Mouse (Mus musculus) neural tube, embryonic 12.5 days (tissue): Measurements from ENCODE around the gene Sugp2. TPM values are rescaled to one million over a fixed set of nuclear protein-coding genes. Genes with fewer than 3 reads are reported as not detected.

ENCODE experiments used
- ATAC-seq: fragments of 200-750 bp; cut with Nextera tagmentation; 2 replicates; pipeline ENCODE4 v1.8.0; 2017; ENCODE audit warnings: low read depth, mild to moderate bottlenecking, moderate TSS enrichment, moderate library complexity; ENCODE audit not compliant: low FRiP score
- H3K27ac ChIP-seq: fragments of 300-500 bp; sonication (generic); 2 replicates; pipeline ENCODE4 v1.5.1; 2016
- H3K27me3 ChIP-seq: fragments of 300-500 bp; sonication (generic); replicated peaks from 2 replicates; pipeline ENCODE4 v1.6.1; 2016; ENCODE audit warnings: mild to moderate bottlenecking
- H3K36me3 ChIP-seq: fragments of 300-500 bp; sonication (generic); 2 replicates; pipeline ENCODE4 v1.6.1; 2016; ENCODE audit warnings: mild to moderate bottlenecking
- H3K4me1 ChIP-seq: fragments of 300-500 bp; sonication (generic); 2 replicates; pipeline ENCODE4 v1.6.1; 2016
- H3K4me2 ChIP-seq: fragments of 300-500 bp; sonication (generic); replicated peaks from 2 replicates; pipeline ENCODE4 v1.6.1; 2016; ENCODE audit warnings: mild to moderate bottlenecking
- H3K4me3 ChIP-seq: fragments of 300-500 bp; sonication (generic); 2 replicates; pipeline ENCODE4 v1.5.1; 2016
- H3K9ac ChIP-seq: fragments of 300-500 bp; sonication (generic); 2 replicates; pipeline ENCODE4 v1.6.1; 2016; ENCODE audit warnings: mild to moderate bottlenecking
- H3K9me3 ChIP-seq: fragments of 300-500 bp; sonication (generic); 2 replicates; pipeline ENCODE4 v1.6.1; 2016; ENCODE audit warnings: mild to moderate bottlenecking
- WGBS: fragments of 180-500 bp; shearing (Covaris S2); methylation state at CpG from one replicate; pipeline ENCODE4 v1.1.7; 2016; 5-methylcytosine and 5-hydroxymethylcytosine counted together
- polyA plus RNA-seq: library from polyadenylated mRNA; unstranded; fragments of >200 nt; fragmentation: Nextera tagmentation; extraction: Ambion mirVana; gene quantifications from 2 replicates; pipeline ENCODE4 v1.2.1, GENCODE M21; 2016

Gene Sugp2
- polyA plus RNA-seq, 1 experiment from 2014 or later = 68.0 TPM

GRCm38 (mm10) chr8:70285304-70285703 is 51.3 kb downstream of the Sugp2 start:
- Histone ChIP-seq H3K9ac (no peak overlapping the region), H3K36me3 (peaks cover 54% of the 10 kb centered on the region), H3K9me3 (0 out of 2 replicates have a peak, but pooled peaks cover 5% of the 10 kb centered on the region), H3K27me3 (no peaks in the 10 kb centered on the region), H3K4me3 (no peak overlapping the region), H3K4me1 (peaks cover 23% of the 10 kb centered on the region), H3K27ac (no peak overlapping the region), H3K4me2 (no peak overlapping the region)
- 97% methylated on average over 15 of the region's 15 CpGs for WGBS
- ATAC-seq = no peak

GRCm38 (mm10) chr8:70286737-70287136 is 52.7 kb downstream of the Sugp2 start:
- Histone ChIP-seq H3K9ac (no peak overlapping the region), H3K4me2 (no peak overlapping the region), H3K4me1 (peaks cover 18% of the 10 kb centered on the region), H3K4me3 (no peak overlapping the region), H3K36me3 (peaks cover 68% of the 10 kb centered on the region), H3K27ac (no peak overlapping the region), H3K9me3 (0 out of 2 replicates have a peak, but pooled peaks cover 5% of the 10 kb centered on the region), H3K27me3 (no peaks in the 10 kb centered on the region)
- ATAC-seq = no peak
- WGBS = 89% methylated on average over 8 of the region's 8 CpGs

- Histone ChIP-seq H3K9ac (no peak overlapping the region), H3K4me2 (no peak overlapping the region), H3K27me3 (no peaks in the 10 kb centered on the region), H3K4me3 (no peak overlapping the region), H3K36me3 (peaks cover 93% of the 10 kb centered on the region), H3K9me3 (no peaks in the 10 kb centered on the region), H3K4me1 (no peaks in the 10 kb centered on the region), H3K27ac (no peak overlapping the region)
- ATAC-seq = no peak
- WGBS = 81% methylated on average over 5 of the region's 5 CpGs
Observed at GRCm38 (mm10) chr8:70293988-70294405, 60.0 kb downstream of the Sugp2 start.

DNA sequence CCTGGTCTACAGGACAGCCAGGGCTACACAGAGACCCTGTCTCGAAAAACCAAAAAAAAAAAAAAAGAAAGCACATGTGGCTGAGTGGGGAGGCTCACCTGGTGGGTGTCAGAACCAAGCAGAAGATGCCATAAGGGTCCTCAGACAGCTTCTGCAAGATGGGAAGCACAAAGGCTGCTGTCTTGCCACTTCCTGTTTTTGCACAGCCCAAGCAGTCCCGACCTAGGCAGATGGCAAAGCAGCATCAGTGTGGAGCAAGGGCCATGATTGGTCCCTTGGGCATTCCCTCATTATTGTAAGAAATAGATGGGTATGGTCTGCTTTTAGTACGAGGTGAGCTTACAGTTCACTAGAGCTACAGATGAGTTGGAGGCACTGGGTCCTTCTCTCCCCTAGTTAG is 66.9 kb downstream of the Sugp2 start:
- no peak for ATAC-seq
- peak overlapping the region; percentile 93 for H3K4me2 ChIP-seq

DNA sequence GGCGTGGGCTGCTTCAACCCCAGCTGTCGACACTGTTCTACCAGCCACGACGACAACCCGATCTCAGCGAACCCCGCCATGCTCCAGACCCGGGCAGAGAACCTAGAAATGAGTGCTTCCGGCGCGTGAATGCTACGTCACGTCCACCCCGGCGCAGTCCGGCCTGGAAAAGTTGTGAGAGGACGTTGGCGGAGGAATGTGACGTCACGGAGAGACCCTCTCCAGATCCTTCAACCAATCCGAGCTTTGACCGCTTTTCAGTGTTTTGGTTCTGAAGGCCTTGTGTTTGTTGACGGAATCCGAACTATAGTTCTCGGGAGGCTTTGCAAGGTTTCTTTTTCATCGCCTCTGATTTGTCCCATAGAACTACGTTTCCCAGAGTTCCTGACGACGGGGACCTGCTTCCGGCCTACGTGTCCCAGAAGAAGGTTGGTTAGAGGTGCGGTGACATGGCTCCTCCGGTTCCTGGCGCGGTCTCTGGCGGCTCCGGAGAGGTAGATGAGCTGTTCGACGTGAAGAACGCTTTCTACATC is 68.4 kb downstream of the Sugp2 start, which contains the start of the genes Ddx49 and Cope:
Ddx49 (minus strand) TSS at position 132 of the 533 bp plus-strand sequence.
Cope (plus strand) TSS at position 161 of the 533 bp plus-strand sequence.
- Histone ChIP-seq H3K4me2 (peak within 1 kb of the TSS; percentile 93), H3K27me3 (no peaks in the 10 kb centered on the region), H3K4me1 (peaks cover 20% of the 10 kb centered on the region), H3K36me3 (peaks cover 53% of the 10 kb centered on the region), H3K9ac (peak within 1 kb of the TSS; percentile 65), H3K4me3 (peak within 1 kb of the TSS; percentile 64), H3K9me3 (no peaks in the 10 kb centered on the region), H3K27ac (no peak within 1 kb of the TSS)
- under 1% methylated on average over 40 of the region's 40 CpGs for WGBS
- peak; percentile 91 for ATAC-seq

More for the DNA sequence above, 66.9 kb downstream of the Sugp2 start:
- WGBS = 80% methylated on average over 3 of the region's 3 CpGs
- Histone ChIP-seq H3K4me1 (peaks cover 20% of the 10 kb centered on the region), H3K27ac (no peak overlapping the region), H3K4me3 (no peak overlapping the region), H3K9me3 (no peaks in the 10 kb centered on the region), H3K27me3 (no peaks in the 10 kb centered on the region), H3K36me3 (peaks cover 56% of the 10 kb centered on the region), H3K9ac (no peak overlapping the region)

DNA sequence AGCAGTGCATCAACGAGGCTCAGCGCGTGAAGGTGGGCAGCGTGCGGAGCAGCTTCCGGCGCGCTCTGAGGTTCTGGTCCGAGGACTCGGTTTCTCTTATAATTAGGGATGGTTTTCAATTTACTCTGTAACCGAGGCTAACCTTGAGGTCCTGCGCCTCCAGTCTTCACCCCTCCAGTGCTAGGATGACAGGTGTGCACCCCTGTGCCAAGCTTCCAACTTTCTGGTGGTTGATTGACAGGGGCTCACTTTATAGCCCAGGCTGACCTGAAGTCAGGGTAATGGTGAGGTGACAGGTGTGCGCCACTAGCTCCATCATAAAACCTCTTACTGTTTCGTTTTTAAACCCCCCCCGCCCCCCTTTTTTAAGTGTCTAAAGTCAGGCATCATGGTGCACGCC is 68.9 kb downstream of the Sugp2 start:
- Histone ChIP-seq H3K27me3 (no peaks in the 10 kb centered on the region), H3K36me3 (peaks cover 53% of the 10 kb centered on the region), H3K27ac (no peak overlapping the region), H3K4me3 (peak overlapping the region; percentile 64), H3K4me2 (peak overlapping the region; percentile 93), H3K9me3 (no peaks in the 10 kb centered on the region), H3K9ac (peak overlapping the region; percentile 65), H3K4me1 (peaks cover 20% of the 10 kb centered on the region)
- peak; percentile 39 for ATAC-seq
- WGBS = 4% methylated on average over 16 of the region's 16 CpGs

GRCm38 (mm10) chr8:70309311-70309710 is 75.3 kb downstream of the Sugp2 start:
- WGBS = 20% methylated on average over 2 of the region's 2 CpGs
- peaks cover 86% of the 10 kb centered on the region for H3K36me3 ChIP-seq
- H3K27ac ChIP-seq = no peak overlapping the region
- H3K4me3 ChIP-seq = no peak overlapping the region
- ATAC-seq = no peak
- no peaks in the 10 kb centered on the region for H3K4me1 ChIP-seq
- H3K9ac ChIP-seq = no peak overlapping the region
- no peaks in the 10 kb centered on the region for H3K27me3 ChIP-seq
- H3K4me2 ChIP-seq = no peak overlapping the region
- H3K9me3 ChIP-seq = no peaks in the 10 kb centered on the region

DNA sequence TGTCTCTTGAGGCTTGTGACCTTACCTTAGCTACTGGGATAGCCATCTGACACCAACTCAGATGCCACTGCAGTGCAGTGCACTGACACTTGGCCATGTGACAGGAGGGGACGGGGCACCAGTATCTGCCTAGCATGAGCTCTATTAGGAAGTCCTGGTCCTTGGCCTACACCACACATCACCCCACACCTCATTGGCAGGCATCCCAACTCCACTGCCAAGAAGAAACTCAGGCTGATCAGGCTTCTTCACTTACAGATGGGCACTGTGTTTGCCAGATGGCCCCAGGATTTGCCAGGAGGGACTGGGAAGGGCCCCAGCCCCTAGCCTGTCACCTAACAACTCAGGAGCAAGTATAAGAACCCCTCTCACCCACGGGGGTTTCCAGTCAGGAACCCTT is 79.4 kb downstream of the Sugp2 start:
- Histone ChIP-seq H3K9me3 (no peaks in the 10 kb centered on the region), H3K4me1 (peaks cover 33% of the 10 kb centered on the region), H3K27ac (no peak overlapping the region), H3K4me2 (no peak overlapping the region), H3K9ac (no peak overlapping the region), H3K4me3 (no peak overlapping the region), H3K27me3 (no peaks in the 10 kb centered on the region), H3K36me3 (peaks cover 48% of the 10 kb centered on the region)
- ATAC-seq = no peak
- WGBS = 94% methylated on average over 2 of the region's 2 CpGs

GRCm38 (mm10) chr8:70315624-70316510 is 81.8 kb downstream of the Sugp2 start, which contains the start of gene Cers1:
TSS of gene Cers1 (plus strand) at chr8:70315775.
- H3K4me3 ChIP-seq = peak within 1 kb of the TSS; percentile 45

DNA sequence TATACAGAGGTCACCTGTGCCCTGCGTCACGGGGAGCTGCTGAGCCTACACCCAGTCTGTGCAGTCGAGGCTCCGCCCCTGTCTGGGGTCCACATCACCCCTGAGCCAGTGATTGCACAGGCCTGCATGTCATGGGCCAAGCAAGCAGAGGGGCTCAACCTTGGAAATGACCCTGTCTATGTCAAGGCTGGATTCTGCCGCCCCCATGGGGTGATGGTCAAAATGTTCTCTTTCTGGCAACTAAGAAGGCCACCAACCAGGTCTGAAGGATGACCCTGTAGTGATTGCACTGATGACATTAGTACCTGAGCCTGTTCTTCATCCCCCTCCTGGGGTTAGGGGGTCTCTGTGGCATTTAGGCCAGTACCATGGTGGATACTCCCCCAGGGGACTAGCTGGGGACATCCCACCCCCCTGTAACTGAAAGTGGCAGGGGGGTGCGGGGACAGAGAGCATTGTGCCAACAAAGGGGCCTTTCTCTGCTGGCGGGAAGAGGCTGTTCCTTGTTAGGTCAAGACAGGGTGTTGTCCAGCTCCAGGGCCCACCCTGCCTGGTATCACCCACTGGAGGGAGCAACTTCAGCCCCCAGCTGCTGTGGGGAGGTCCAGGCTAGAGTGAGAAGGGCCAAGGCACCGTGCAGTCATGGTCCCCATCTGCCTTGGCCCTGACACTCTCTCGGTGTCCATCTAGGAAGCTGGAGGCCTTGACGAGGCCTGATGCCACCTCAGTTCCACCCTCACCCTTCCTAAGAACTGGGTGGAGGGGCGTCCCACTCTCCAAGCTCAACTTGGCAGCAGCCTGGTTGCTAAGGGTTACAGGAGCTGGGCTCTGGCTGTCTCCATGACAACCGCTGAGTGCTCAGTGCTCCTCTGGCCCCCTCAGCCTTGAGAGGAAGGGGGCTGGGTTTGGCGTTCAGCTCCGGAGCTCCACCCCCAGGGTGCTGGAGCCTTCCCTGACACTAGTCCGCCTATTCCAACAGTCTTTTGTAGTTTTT is 82.8 kb downstream of the Sugp2 start:
- peaks cover 33% of the 10 kb centered on the region for H3K4me1 ChIP-seq
- peaks cover 26% of the 10 kb centered on the region for H3K36me3 ChIP-seq
- WGBS = 10% methylated on average over 15 of the region's 15 CpGs

More at GRCm38 (mm10) chr8:70315624-70316510, 81.8 kb downstream of the Sugp2 start, which contains the start of gene Cers1:
- H3K4me1 ChIP-seq = peaks cover 33% of the 10 kb centered on the region
- no peaks in the 10 kb centered on the region for H3K9me3 ChIP-seq
- peak within 1 kb of the TSS; percentile 72 for H3K9ac ChIP-seq
- peaks cover 36% of the 10 kb centered on the region for H3K36me3 ChIP-seq
- no peaks in the 10 kb centered on the region for H3K27me3 ChIP-seq
- H3K4me2 ChIP-seq = peak within 1 kb of the TSS; percentile 68
- 2% methylated on average over 66 of the region's 66 CpGs for WGBS
- ATAC-seq = peak; percentile 44
- peak within 1 kb of the TSS; percentile 74 for H3K27ac ChIP-seq

GRCm38 (mm10) chr8:70317872-70318271 is 83.8 kb downstream of the Sugp2 start:
- 81% methylated on average over 5 of the region's 5 CpGs for WGBS
- Histone ChIP-seq H3K36me3 (peaks cover 17% of the 10 kb centered on the region), H3K4me1 (peaks cover 33% of the 10 kb centered on the region), H3K9ac (no peak overlapping the region), H3K4me2 (peak overlapping the region; percentile 68), H3K9me3 (no peaks in the 10 kb centered on the region), H3K4me3 (no peak overlapping the region), H3K27ac (no peak overlapping the region), H3K27me3 (no peaks in the 10 kb centered on the region)
- no peak for ATAC-seq

More for the DNA sequence above, 82.8 kb downstream of the Sugp2 start:
- H3K4me3 ChIP-seq = peak overlapping the region; percentile 45
- H3K9ac ChIP-seq = peak overlapping the region; percentile 72
- H3K27ac ChIP-seq = peak overlapping the region; percentile 74
- ATAC-seq = peak; percentile 87
- no peaks in the 10 kb centered on the region for H3K9me3 ChIP-seq
- peak overlapping the region; percentile 68 for H3K4me2 ChIP-seq
- H3K27me3 ChIP-seq = no peaks in the 10 kb centered on the region
